Mouse (Mus musculus): Measurements from ENCODE around the gene Rsph3a.

The Rsph3a gene

GRCm38 (mm10) chr17:7945117-7946052, at the start of gene Rsph3a:
TSS of gene Rsph3a (plus strand) at chr17:7945614.
- peak; percentile 85 for DNase-seq (ENCODE audit: low spot score)

DNA sequence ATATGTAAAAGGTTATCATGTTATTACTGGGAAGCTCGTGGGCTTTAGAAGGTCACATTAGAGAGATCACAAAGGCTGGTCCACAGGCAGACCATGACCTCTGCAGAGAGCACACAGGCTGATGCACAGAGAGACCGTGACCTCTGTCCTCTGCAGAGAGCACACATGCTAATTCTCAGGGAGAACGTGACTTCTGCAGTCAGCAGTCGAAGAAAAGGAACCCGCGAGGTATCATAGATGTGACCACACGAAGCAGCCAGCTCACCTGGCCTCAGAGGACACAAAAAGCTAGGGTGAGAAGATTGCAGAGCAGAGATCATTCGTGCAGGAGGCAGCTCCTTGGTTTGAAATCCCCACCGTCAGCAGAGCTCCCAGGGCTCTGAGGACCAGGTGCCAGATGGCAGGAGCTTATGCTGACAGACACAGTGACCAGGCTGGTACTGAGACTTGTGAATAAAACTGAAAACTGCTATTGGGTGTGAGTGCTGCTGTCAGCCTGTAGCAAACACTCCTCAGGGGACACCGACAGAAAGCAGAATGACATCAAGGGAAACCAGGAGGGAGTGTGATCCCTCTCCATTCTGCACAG, 49.3 kb upstream of the Rsph3a start:
- no peak for DNase-seq (ENCODE audit: low spot score)

DNA sequence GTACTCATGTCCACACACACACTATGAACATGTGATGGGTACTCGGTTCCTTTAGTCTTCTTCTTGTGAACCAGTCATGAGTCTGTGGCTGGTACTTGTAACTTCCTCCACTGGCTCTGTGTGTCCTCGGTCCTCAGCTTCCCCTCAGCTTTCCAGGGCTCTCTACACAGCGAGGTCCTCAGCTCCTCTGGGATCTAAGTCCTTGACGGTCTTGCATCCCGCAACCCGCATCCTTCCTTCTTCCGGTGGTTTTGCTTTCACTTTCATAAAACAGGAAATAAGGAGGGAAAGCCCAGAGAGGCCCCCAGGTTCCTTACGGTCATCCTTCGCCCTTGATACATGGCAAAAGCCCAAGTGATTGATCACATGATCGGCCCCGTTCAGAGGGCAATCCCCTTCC, 48.3 kb upstream of the Rsph3a start:
- DNase-seq (ENCODE audit: low spot score): no peak

- no peak for DNase-seq (ENCODE audit: low spot score)
These were observed 47.7 kb upstream of the Rsph3a start for GRCm38 (mm10) chr17:7897756-7898155.

DNA sequence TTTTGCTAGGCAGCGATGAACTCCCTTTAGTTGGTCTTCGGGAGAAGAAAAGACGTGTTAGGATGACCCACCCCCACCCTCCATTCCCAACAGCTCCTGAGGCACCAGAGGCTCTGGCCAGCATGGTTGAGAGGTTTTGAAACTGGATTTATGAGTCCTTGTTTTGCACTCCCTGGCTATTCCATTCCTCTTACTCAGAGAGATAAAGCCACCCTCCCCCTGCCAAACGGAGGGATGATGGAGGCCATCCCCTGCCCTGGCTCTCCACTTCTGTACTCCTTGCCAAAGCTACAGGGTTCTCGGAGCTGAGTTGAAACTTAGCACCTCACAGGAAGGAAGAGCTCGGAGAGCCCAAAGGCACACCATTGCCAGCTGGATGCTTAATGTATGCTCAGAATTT, 46.2 kb upstream of the Rsph3a start:
- no peak for DNase-seq (ENCODE audit: low spot score)

DNA sequence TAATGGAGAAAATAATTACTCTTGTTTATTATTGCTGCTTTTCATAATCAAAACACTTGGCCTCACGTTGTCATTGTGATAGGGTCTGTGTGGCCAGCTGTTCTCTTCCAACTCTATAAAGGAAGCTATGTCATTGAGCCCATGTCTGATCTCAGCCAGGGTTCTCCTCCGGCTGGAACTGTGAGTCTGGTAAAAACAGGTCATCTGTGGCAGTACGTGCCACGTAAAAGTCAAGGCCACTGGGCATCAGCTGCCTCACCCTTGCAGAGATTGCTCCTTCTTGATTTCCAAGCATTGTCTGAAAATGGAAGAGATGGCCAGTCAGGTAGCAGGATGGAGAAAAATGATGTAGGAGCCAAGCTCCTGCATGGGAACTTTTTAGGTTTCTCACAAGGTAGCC, 45.5 kb upstream of the Rsph3a start:
- no peak for DNase-seq (ENCODE audit: low spot score)

DNA sequence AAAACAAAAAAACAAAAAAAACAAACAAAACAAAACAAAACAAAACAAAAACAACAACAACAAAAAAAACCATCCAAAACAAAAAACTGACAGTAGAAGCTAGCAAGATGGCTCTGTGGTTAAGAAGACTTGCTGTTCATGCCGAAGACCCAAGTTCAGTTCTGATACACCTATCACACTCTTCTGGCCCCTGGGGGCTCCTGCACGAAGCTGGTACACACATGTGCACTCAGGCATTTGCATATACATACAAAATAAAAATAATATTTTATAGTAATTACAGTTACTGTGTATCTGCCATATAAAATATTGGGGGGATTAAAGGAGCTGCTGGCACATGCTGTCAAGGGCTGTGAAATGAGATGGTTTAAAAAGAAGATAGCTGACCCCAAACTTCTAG, 43.9 kb upstream of the Rsph3a start:
- no peak for DNase-seq (ENCODE audit: low spot score)

DNA sequence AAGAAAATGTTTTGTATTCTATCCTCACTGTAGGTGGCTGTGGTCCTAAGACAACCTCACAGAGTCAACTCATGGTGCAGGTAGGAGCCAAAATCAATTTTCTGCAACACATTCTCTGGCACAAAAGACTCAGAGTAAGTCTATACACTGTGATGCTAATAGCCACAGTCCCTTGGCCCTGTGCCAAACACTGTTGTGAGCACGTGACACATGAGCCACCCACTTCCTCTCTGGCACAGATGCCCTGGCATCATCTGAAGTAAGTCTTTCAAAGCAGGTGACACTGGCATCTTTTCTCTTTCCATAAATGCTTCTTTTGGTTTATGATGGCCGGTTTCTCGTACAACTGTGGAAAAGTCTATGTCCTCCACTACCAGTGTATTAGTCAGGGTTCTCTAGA, 43.1 kb upstream of the Rsph3a start:
- peak; percentile 31 for DNase-seq (ENCODE audit: low spot score)

DNA sequence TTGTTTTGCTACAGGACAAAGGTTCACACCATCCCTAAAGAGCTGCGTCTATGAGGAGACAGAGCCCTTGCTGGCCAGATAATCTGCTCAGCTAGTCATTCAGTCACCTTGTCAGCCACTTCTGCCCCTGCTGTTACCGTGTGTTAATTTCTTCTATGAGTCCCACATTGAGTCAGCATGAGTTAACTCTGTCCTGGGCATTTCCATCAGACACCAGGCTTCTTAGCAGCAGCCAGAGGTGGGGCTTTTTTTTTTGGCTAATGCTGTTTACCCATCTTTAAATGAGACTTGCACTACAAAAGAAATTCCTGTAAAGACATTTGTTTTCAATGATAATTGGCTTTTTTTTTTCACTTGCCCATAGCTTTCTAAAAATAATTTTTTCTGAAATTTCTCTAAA, 40.4 kb upstream of the Rsph3a start:
- no peak for DNase-seq (ENCODE audit: low spot score)

DNA sequence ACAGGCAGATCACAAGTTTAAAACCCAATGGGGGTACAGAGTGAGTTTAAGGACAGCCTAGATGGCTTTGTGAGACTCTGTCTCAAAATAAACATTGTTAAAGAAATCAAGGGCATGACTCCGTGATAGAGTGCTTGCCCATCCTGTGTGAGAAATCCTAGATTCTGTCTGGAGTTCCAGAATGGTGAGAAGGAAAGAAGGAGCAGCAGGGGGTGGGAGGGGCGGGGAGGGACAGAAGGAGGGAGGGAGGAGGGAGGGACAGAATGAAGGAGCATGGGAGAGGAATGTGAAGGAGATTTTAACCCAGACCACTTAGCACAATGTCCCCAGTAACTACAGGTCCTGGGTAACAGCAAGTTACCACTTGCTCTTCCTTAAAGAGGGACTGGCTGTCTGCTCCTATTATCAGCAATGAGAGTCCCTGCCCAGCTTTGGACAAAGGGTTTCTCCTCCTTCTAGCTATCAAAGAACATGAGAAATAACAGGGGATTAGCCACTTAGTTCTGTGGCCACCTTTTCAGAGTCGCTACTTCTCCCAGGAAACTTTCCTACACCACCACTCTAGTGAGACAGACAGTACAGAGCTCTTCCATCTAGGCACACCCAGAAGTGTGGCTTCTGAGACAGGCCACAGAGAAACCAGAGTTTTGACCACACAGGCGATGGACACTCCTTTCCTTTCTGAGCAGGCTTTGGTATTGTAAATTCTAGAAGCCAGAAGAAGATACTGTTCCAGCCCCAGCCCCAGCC, 39.3 kb upstream of the Rsph3a start:
- no peak for DNase-seq (ENCODE audit: low spot score)

DNA sequence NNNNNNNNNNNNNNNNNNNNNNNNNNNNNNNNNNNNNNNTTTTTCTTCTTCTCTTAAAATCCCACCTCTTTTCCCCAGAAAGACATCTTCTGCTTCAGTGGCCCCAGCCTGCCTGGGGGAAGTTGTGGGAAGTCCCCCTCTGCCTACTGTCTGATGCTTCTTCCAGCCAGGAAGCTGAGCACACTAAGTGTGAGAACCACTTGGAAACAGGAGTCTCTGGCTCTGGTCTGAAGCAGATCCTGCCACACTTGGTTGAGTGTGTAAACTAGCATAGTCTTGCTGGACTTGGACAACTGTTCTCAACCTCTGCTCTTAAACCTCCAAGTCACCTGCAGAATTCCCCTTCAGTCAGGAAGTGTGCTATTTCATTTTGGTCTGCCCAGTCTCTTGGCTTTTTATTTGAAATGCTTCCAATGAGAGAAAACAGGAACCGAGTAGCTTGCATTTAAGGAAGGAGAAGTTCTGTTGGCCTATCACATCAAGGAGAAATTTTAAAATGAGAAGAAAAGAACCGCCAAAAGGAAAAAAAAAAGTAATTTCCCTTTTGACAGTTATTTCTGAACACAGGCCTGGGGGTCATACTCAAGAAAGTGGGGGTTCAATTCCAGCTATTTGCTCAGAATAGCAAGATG, 30.7 kb upstream of the Rsph3a start:
- no peak for DNase-seq (ENCODE audit: low spot score)

- DNase-seq (ENCODE audit: low spot score): no peak
These were observed 29.6 kb upstream of the Rsph3a start for GRCm38 (mm10) chr17:7915791-7916190.

DNA sequence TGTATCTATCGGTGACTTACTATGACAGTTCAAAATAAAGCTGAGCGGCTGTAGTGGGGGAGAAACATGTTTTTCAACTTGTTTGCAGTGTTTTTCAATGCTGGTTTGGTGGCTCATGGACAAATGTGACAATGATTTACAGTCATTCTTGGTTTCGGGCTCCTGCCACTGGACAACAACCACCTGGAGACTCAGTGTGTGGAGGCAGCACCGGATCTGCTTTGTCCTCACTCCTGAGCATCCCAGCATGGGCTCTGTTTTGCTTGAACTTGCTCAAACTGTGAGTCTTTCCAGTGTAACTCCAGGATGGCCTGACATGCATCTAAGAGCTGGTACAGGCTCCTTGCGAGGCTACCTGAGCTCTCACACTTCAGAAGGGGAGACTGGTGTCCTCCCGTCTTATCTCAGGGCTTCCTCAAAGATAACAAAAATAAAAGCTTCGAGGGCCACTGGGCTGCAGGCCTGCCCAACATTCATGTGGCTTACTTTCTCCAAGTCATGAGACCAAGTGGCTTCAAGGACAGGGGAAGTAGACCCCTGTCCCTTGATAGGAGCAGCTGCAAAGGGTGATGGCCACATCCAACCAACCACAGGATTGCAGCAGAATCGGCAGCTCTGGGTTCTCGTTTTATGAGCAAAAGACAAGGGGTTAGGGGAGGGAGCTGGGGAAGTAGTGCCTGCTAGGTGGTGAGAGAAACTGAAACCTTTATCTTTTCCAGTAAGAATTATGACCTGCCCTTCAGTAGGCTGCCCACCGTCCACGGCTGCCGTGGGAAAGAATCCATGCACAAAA, 28.4 kb upstream of the Rsph3a start:
- DNase-seq (ENCODE audit: low spot score): peak; percentile 37

DNA sequence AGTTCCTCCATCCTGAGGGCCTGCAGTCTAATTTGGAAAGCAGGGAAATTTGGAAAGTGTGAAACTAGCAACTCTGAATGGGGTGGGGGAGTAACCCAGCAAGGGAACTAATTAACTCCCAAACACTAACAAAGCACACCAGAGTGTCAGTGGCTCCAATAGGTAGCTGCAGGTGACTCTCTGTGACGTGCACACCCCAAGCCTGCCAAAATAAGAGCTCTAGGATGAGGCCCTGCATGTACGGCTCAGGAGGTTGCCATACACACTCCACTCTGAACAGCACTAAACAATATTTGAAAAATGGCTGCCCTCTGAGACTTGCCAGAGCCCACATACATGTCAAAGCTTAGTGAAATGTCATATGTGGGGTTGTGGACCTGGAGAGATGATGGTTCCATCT, 27.1 kb upstream of the Rsph3a start:
- no peak for DNase-seq (ENCODE audit: low spot score)

DNA sequence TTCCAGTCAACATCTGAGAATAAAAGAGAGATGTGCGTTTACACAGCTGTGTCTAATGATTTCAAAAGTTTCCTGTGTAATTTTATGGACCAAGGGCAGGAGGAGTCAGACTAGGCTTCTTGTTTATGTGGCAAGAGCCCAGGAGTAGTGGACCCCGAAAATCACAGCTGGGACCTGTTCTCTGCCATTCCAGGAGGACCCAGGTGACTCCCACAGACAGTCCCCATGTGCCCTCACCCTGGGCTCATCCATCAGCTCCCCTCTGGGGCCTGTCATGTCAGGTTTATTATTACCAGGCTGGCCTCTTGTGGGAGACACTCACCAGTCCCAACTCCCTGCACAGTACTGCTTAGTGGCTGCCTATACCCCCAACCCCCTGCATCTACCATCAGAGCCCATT, 26.2 kb upstream of the Rsph3a start:
- no peak for DNase-seq (ENCODE audit: low spot score)

DNA sequence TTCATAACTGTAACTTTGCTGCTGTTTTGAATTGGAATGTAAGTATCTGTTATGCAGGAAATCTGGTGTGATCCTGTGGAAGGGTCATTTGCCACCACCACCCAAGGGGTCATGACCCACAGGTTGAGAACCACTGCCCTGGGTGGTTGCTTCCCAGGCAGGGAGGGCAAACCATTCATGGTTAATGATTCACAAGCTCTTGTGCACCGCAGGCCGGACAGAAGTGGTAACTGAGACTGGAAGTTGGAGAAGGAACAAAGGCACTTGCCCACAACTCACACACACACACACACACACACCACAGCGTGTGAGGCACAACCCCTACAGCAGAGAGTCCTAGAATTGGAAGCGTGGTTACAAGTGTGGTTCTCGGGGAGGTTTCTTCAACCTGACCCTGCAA, 22.9 kb upstream of the Rsph3a start:
- no peak for DNase-seq (ENCODE audit: low spot score)

- no peak for DNase-seq (ENCODE audit: low spot score)
These were observed 21.2 kb upstream of the Rsph3a start for GRCm38 (mm10) chr17:7924185-7924725.

DNA sequence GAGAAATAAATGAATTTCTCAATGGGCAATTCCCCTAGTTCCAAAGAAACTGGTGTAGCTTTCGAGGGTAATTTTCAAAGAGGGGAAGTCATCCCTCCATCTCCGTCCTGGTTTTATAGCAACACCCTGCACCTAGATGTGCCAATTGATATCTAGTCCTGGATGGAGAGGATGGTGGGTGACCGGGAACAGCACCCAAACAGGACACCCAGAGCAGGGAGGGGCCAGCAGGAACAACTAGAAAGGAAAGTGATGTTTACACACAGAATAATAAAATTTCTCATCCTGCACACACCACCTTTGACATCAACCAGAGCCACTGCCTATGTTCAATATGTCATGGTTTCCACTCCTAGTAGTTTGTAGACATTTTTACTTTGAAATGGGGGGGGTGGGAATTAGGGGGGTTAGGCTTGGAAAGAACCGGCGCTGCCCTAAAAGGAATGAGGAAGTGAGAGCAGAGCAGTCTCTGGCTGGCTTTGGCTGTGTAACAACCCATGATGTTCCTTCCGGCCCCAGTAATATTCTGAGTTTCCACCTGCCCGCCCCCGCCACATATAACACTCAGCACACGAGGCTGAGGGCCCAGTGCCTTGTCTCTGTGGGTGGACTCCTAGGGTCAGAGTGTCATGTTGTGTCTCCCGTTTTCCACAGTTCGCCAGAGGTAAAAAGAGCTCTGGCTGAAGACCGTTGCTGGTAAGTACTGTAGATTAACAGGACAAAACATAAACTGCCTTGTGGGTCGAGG, 19.8 kb upstream of the Rsph3a start, which contains the start of gene Tagap:
Gene Tagap, plus strand, starts transcription at position 588 of the 748 bp plus-strand sequence.
- DNase-seq (ENCODE audit: low spot score): no peak

- DNase-seq (ENCODE audit: low spot score): peak; percentile 88
These were observed 17.6 kb upstream of the Rsph3a start for GRCm38 (mm10) chr17:7927582-7928535.
